Mouse (Mus musculus) brain, embryonic 14.5 days (tissue): ENCODE data around the gene Slc35e2.

Experiments used
- CTCF ChIP-seq: fragments of 200-500 bp; IDR thresholded peaks from 2 replicates; pipeline ENCODE4 v1.5.1; 2012; ENCODE audit warnings: inconsistent platforms, mild to moderate bottlenecking, moderate library complexity, borderline replicate concordance; ENCODE audit not compliant: insufficient read depth, insufficient read length; ENCODE audit errors: extremely low read depth
- POLR2A ChIP-seq: fragments of 200-500 bp; IDR thresholded peaks from 2 replicates; pipeline ENCODE4 v1.6.1; 2012; ENCODE audit warnings: mild to moderate bottlenecking, inconsistent platforms, borderline replicate concordance; ENCODE audit not compliant: poor library complexity, insufficient read depth, insufficient read length, severe bottlenecking; ENCODE audit errors: extremely low read depth

GRCm38 (mm10) chr4:155672082-155672481 is 70.9 kb downstream of the Slc35e2 start:
- TF ChIP-seq CTCF (no peak), POLR2A (no peak)
